Mouse (Mus musculus) adrenal gland, postnatal 36 days (tissue): Measurements from ENCODE around the gene Nsd2. TPM values are rescaled to one million over a fixed set of nuclear protein-coding genes. Genes with fewer than 3 reads are reported as not detected.
"Not testable (repeated sequence)": the region's sequence is repeated elsewhere in the genome, so short reads cannot be mapped to it uniquely, and the experiment has no call there.

Experiments used
- DNase-seq, 2 experiments: peaks; one replicate each; pipeline ENCODE4 v3.0.0; 2021; ENCODE audit warnings: mixed read lengths in 1 of 2
- total RNA-seq, 2 experiments: library from RNA; stranded (reverse); gene quantifications; 2 replicates each; pipeline ENCODE4 v1.2.3; 2021

Nsd2 gene
- total RNA-seq, 2 experiments from 2014 or later: 40.9 to 55.2 TPM

DNA sequence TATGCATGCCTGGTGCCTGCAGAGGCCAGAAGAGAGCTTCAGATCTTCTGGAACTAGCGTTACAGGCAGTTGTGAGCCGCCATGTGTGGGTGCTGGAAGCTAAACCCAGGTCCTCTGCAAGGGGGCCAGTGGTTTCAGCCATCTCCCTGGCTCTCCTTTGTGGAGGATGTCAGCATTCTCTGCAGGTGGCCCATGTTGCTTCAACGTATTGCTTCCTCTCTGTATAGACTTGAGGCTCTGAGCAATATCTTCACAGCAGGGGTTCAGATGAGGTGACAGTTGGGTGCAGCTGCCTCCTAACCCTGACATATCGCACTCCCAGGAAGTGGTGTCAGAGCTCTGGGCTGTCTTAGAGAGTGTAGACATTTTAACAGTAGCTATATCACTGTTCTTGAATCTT lies 30.9 kb downstream of the Nsd2 start:
- no peak for DNase-seq

DNA sequence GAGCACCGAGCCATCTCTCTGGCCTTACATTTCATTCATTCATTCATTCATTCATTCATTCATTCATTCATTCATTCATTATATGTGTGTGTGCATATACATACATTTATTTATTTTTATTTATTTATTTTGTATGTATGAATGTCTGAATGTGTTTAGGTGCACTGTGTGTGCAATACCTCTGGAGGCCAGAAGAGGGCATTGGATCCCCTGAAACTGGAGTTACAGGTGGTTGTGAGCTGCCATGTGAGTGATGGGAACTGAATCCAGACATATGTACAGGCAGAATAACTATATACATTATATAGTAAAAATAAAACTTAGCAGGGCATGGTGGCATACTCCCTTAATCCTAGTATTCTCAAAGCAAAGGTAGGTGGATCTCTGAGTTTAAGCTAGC lies 32.6 kb downstream of the Nsd2 start:
- DNase-seq: no peak

DNA sequence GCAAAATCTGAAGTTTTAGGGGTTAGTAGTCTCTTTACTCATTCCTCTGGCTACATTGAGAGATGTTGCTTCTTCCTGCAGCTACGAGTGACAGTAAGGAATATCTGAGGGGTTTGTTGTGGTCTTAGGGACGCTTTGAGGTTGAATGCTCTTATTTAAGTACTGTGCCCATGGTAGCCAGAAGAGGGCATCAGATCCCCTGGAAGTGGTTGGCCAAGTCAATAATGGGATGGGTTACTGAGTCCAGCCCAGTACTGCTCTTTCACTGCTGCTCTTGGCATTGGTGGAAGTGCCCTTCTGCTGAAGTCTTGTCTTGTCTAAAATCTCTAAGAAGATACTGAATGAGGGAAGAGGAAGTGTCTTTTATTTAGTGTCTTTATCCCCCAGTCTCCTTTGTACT lies 33.5 kb downstream of the Nsd2 start:
- peak; percentile 8 to 25 for DNase-seq

DNA sequence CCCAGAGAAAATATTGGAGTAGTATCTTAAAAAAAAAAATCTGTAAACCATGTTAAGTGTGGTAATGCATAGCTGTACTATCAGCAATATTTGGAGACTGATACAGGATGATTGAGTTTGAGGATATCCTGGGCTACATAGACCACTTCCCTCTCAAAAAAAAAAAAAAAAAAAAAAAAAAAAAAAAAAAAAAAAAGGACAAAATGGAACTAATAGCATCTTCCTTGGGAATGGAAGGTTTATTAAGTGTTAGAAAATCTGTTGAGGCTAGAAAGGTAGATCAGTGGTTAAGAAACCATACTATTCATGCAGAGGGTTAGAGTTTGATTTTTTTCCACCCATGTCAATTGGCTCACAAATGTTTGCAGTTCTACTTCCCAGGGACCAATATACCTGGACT lies 37.2 kb downstream of the Nsd2 start:
- DNase-seq: no peak

DNA sequence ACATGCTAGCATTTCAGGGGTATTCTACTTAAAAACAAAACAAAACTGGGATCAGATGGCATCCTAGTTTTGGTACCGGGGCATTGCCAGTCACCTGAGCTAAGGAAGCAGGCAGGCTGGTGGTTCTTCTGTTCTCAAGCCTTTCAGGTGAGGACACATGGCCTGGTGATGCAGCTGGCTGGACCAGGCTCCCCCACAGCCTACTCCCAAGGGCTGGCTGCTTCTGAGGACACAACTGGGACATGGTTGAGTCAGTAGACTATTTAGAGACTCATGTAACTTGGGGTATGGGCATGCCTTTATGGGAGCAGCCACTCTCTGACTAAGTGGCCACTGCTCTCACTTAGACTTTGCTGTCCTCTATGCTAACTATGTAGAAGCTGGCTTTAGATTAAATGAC lies 54.9 kb downstream of the Nsd2 start:
- DNase-seq: no peak

DNA sequence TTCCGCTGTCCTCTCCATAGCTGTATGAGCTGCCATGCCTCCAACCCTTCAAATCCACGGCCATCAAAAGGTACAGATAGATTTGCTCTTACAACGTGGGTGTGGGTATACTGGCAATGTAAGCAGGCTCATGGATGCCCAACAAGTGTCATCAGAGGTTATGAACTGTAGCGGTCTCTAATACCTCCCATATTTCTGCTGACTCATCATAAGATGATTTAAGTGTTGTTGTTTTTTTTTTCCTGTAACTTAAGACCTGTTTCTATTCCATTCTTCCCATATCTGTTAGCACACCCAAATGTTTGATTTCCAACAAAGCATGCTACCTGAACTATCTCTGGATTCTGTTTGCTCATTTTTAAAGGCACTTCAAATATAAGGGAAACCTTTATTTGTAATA lies 60.6 kb downstream of the Nsd2 start:
- DNase-seq: no peak

DNA sequence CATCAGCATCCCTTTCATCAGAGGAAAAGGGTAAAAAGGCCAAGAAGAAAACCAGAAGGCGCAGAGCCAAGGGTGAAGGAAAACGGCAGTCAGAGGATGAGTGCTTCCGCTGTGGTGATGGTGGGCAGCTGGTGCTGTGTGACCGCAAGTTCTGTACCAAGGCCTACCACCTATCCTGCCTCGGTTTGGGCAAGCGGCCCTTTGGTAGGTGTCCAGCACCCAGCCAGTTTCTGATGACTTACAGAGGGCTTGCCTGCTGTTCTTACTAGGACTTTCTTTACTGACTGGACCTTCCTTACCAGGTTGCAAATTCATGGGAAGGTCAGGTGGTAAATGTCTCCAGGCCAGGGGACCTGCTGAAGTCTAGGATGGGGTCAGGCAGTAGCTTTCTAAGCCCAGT lies 72.9 kb downstream of the Nsd2 start:
- no peak for DNase-seq

DNA sequence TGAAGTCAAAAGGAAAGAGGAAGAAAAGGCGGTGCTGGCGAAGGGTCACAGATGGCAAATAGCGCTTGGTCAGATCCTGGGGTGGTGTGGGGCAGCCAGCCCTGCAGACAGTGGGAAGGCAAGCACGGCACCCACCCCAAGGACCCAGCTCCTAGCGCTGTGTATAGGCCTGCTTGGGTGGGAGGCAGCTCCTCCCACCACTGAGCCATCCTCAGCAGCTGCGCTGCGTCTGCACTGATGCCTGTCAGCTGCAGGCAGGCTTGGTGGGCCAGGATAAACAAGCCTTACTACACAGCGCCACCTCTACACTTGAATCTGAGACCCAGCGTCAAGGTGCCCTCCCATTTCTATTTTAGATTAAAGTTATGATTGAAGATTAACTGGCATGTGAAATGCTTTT lies 74.6 kb downstream of the Nsd2 start:
- DNase-seq: no peak

DNA sequence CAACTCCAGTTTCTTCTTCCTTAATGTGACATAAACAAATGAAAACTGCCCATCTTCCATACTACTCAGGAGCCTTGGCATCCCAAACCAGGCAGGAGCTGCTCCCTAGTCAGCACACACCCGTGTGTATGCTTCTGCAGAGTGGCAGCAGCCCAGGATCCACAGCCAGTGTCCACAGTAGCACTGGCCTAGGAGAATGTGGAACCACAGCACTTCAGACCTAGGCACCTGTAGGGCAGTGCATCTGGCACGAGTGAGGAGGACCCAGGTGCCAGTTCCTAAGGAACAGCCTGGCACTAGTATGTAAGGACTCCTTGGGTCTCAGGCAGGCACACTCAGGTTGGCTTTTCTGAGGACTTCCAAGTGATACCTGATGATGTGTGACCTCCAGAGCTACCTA lies 76.6 kb downstream of the Nsd2 start:
- DNase-seq: no peak

DNA sequence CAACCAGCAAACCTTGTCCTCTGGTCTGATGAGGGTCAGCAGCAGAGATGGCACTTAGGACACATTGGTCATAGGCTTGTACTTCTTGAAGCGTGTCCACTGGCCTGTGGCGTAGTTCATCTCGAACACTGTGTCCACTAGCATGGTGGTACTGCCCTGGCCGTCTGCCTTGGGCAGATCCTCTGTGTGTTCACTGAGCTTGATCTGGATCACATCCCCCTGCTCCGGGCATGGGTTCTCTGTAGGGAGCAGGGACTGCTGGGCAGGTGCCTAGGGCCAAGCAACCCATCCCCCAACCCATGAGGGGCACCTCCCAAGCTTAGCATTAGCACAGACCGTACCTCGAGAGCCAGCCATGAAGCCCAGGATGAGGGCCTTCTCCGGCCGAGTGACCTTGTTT lies 78.1 kb downstream of the Nsd2 start:
- DNase-seq: no peak

DNA sequence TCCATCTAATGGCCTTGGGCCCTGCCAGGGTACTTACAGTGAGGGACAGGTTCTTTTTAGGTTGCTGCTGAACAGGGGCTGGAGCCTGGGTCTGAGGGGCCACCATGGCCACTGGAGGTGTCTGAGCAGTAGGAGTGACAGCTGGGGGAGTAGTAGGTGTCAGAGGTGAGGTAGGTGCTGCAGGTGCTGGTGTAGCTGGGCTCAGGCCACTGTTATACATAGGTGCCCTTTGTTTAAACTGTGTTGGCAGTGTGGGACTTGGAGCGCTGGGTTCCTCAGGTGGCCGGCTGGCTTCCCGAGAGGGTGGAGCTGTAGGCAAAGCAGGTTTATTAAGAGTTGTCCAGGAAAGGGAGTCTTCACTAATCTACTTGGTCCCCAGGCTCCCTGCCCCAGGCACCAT lies 78.7 kb downstream of the Nsd2 start:
- DNase-seq: no peak

DNA sequence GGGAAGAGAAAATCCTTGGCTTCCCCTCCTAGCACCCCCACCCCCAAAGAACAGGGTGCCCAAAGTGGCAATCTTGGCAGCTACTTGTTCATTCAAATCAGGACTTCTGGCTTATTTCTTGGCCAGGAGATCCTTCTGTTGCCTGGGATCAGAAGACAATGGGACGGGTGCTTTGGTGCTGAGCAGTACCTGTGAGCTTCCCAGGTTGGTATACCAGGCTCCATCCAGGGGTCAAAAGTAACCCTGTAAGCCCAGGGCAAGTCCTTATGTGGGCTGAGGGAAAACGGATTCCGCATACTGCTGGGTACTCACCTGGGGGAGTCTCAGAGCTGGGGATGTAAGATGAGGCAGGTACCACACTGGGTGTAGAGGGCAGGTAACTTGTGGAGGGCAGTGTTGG lies 79.6 kb downstream of the Nsd2 start:
- DNase-seq: no peak

DNA sequence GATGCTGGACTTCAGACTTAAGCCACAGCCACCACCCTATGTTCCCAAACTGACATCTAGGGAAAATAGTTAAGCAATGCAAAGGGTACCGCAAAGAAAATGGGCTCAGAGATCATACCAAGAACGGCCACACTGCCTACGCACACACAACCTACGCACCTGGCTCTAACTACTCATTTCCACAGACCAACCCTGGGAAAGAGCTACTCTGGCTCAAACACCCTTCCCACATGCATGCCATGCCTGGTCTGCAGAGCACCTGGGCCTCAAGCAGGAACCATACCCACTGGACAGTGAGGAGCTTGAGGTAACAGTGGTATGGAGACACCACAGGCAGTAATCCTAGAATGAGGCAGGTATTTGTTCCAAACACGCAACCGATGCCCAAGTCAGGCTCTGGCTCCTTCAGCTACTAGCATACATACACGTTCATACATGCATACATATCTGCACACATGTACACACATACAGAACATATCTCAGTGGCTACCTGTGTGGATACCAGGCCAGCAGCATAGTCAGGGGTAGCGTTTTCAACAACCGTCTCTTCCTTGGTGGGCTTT lies 80.3 kb downstream of the Nsd2 start:
- DNase-seq: no peak

DNA sequence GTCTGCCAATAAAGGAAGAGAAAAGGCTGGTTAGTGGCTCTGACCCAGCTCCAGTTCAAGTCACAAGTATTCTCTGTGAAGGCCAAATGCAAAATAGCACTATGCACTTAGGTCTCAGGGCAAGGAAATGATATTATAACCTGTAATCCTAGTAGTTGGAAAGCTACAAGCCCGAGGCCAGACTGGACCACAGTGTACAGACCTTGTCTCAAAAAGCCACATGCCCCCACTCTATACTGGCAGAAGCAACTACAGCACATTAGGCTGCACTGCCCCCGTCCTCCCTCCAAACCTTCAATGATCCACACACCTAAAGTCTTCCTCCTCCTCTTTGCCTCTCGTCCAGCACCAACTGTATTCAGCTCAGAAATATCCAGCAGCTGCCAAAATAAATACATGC lies 80.8 kb downstream of the Nsd2 start:
- DNase-seq: no peak

DNA sequence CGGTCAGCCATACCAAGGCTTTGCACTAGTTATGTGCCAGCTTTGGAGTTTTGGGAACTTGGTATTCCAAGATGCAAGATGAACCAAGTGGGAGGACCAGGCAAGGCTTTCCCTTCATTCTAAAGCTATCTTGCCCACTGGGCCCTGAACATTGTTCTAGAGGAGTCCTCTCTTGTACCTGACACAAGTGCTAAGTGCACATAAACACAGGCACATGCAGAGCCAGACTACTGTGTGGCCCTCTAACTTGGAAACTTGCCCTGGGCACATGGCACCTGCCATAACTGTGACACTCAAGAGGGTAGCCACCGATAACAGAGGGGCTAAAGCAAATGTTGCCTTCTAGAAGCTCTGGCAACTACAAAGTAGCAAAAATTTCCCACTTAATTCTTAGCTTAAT lies 82.2 kb downstream of the Nsd2 start:
- DNase-seq: no peak

DNA sequence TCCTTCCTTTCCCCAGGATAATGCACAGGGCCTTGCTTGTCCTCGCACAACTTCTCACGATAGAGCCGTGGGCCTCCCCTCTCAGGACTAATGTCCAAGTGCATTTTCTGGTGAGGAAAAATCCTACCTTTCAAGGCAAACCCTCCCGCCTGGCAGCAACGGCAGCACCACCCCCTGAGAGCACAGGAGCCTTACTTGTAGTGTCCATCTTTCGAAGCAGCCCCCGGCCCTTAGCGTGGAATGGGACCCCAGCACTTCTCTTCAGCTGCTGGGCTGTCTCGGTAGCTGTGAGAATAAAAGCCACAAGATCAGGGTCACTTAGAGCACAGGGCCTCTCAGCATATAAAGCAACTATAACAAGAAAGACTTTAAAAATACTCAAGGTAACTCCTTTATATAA lies 82.7 kb downstream of the Nsd2 start:
- no peak for DNase-seq

DNA sequence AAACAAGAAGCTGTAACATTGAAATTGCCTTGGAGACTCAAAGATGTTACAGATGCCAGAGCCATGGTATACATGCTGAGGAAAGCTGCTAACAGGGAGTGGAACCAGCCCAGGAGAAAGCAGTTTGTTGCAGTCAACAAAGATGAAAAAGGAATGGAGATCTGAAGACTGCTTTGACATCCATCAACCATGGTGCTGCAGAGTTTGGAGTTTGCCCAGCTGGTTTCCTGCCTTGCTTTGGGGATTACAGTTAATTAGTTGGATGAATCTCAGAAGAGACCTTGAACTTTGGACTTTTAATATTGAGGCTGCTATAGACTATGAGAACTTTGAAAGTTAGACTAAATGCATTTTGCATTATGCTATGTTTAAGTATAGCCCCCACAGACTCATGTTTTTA lies 94.5 kb downstream of the Nsd2 start:
- DNase-seq: not testable (repeated sequence)

DNA sequence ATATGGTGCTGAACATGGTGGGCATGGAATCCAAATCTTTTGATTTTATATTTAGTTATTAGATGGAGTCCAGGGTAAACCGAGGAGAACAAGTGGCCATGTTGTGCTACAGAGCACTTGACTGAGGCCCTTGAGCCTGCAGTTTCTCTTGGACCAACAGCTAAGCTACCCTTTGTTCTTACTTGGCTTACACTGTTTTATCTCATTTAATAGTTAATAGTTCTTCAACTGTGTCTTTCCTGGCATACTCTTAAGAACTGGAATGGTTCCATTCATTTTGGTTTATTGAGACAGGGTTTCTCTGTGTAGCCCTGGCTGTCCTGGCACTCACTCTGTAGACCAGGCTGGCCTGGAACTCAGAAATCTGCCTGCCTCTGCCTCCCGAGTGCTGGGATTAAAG lies 96.1 kb downstream of the Nsd2 start:
- not testable (repeated sequence) for DNase-seq

DNA sequence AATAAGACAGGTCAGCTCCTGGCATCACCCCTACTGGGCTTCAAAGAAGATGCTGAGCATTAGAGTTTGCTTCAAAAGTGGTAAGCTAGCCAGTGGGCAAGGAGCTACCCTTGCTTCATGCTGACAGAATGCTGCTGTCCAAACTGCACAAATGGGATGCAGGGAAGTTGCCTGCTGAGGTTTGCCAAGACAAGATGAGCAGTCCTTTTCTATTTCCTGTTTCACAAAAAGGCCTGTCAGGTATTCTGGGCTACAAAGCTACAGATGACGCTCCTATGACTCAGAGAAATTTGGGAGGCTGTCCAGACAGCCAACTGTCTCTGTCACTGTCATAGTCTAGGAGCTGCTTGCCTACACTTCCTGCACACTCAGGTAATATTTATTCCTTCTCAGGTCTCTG lies 98.9 kb downstream of the Nsd2 start:
- DNase-seq: peak in 1 of 2 experiments; percentile 30

DNA sequence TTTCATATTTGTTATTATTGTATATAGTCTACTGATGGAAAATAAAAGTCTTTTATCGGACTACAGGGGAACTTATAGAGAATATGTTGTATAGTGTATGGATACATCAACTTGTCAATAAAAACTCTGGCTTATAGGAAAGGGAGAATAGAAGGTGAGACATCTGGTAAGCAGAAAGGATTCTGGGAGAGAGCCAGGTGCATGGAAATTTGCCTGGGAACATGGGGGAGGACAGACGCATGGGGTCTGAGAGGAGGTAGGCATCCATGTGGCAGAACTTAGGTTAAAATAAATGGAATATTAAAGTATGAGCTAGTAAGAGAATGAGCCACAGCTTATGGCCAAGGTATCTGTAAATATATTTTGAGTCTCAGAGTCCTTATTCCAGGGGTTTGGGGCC lies 99.5 kb downstream of the Nsd2 start:
- no peak for DNase-seq

DNA sequence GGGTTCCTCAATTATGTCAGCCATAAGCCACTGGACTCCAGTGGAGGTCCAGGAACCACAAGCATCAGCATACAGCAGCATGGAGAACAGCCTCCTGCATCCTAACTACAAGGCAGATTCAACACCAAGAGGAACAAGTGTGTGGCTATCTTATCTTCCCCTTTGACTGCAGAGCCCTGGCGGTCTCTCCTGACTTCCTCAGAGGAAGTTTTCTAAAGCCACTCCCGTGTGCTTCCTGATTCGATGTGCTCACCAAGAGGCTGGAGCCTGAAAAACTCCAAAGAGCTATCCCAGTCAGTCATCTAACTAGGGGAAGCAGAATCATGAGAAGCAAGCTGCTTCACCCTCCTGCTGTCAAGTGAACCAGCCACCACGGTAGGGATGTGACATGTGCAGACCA lies 100.4 kb downstream of the Nsd2 start:
- DNase-seq: no peak

DNA sequence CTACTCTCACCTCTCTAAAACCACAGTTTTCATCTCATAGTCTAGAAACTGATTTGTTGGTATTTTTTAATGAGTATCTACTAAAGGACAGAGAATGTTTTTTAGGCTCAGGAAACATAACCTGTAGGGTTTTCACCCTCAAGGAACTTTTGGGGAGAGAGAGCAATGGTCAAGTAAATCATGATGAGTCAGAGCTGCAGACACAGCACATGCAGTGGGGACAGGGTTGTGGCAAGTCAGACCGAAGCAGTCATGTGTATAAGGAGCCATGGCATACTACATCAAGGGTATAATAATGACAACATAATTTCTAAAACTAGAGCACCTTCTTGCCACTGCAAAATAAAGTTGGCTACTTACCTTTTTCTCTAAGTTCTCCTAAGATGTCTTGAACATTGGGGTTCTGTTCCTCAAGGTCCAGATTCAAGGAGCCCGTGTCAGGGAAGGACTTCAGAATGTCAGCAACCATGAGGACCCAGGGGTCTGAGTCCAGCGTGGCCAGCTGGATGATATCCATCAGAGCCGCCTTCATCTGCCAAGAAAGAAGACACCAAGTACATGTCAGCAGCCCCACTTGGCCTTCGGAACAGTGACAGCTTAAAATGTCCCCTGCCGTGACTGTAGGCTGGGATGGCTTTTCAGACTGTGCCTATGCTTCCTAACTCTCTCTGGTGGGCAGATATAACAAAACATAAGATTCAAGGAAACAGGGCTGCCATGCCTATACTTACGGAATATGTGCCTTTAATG lies 101.1 kb downstream of the Nsd2 start:
- DNase-seq: no peak

DNA sequence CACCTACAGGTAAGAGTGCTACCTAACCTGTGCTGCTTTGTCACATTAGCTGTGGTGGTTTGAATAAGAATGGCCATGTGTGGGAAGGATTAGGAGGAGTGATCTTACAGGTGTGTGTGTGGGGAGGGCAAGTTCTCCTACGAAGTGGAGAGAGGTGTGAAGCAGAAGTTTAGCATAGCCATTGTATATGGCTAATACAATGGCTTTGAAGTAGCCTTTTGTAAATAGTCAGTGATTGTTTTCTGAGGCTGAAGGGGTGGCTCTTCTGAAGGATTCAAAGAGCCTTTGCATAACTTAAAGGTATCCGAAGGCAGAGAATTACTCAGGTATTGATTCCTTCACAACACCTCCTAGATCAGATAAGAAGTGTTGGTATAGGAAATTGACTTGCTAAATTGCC lies 102.0 kb downstream of the Nsd2 start:
- DNase-seq: no peak

DNA sequence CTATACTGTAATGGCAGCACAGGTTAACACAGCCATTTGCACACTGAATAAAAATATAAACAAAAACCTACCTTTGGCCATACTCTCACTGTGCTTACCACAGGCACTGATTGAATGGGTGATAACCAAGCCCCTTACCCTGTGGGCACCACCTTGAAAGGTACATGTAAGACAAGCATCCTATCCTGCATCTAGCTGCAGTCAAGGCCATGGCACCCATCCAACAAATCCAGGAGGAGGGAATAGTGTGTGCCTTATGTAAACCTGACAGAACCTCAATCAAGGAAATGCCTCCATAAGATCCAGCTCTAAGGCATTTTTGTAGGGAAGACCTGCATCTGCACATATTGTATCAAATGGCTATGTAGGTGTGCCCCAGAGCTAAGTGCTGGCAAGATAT lies 105.6 kb downstream of the Nsd2 start:
- no peak for DNase-seq

DNA sequence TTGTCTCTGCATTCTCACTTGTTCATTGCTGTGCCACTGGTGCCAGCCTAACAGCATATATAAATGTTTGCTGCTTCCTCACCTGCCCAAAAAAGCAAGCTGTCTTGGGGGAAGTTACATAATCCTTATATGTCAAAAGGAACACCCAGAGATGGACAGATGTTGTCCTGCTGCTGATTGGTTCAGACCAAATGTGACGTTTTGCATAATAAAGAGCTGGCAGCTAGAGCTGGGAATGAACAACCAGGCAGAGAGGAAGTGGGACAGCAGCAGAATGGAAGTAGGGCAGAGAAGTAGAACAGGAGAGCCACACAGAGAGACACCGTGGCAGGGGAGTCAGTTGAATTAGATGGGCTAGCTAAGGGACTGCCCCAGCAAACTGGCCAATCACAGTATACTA lies 111.9 kb downstream of the Nsd2 start:
- no peak for DNase-seq
